Comparison of ENCODE assay signal across 8 mouse cellular contexts in genomic region chr11:81966626-81967289, GRCm38 (mm10). TPM values are rescaled to one million over a fixed set of nuclear protein-coding genes. Genes with fewer than 3 reads are reported as not detected.
DNase-seq lines count a peak whose midpoint lies in the region; ATAC-seq and TF ChIP-seq lines count a peak whose summit lies in the region.

No protein-coding gene starts in this region.

- no peak overlapping the region for H3K27ac ChIP-seq in heart, postnatal 0 days (ENCODE audit: low read depth)
- no peak overlapping the region for H3K27ac ChIP-seq in forebrain, embryonic 10.5 days
- H3K27ac ChIP-seq in thymus, adult 2 months (ENCODE audit: control insufficient read depth, insufficient read depth, low read length), result no peak overlapping the region

- no peak overlapping the region for H3K4me2 ChIP-seq in heart, postnatal 0 days (ENCODE audit: low read depth, low read length)

- peaks cover 30% of the 10 kb centered on the region for H3K27me3 ChIP-seq in heart, postnatal 0 days (ENCODE audit: control insufficient read depth, insufficient read depth, low read length)
- peaks cover 64% of the 10 kb centered on the region for H3K27me3 ChIP-seq in forebrain, embryonic 10.5 days (ENCODE audit: poor library complexity, severe bottlenecking)
- H3K27me3 ChIP-seq in thymus, adult 2 months (ENCODE audit: control insufficient read depth, insufficient read depth, low read length), result no peaks in the 10 kb centered on the region

- TF ChIP-seq CTCF in heart, postnatal 0 days (IDR thresholded peaks at IDR 0.05; ENCODE audit: low read depth), result no peak
- TF ChIP-seq CTCF in thymus, adult 2 months (IDR thresholded peaks at IDR 0.05; ENCODE audit: borderline replicate concordance, control insufficient read depth, extremely low read depth, insufficient read depth, low read length, poor library complexity), result no peak

- no peak for TF ChIP-seq EP300 in heart, postnatal 0 days (IDR thresholded peaks at IDR 0.05; ENCODE audit: low read depth)

- no peaks in the 10 kb centered on the region for H3K4me1 ChIP-seq in heart, postnatal 0 days (ENCODE audit: control insufficient read depth, insufficient read depth)
- H3K4me1 ChIP-seq in forebrain, embryonic 10.5 days, result peaks cover 44% of the 10 kb centered on the region
- H3K4me1 ChIP-seq in thymus, adult 2 months (replicated peaks; ENCODE audit: control insufficient read depth, insufficient read depth, low read length), result no peaks in the 10 kb centered on the region

- ATAC-seq in heart, postnatal 0 days (ENCODE audit: insufficient read depth, low read depth), result no peak

- no peak overlapping the region for H3K4me3 ChIP-seq in heart, postnatal 0 days (ENCODE audit: low read depth, low read length)
- no peak overlapping the region for H3K4me3 ChIP-seq in forebrain, embryonic 10.5 days
- no peak overlapping the region for H3K4me3 ChIP-seq in thymus, adult 2 months (ENCODE audit: control insufficient read depth, insufficient read depth, low read length)

- no peaks in the 10 kb centered on the region for H3K9me3 ChIP-seq in heart, postnatal 0 days (replicated peaks; ENCODE audit: control insufficient read depth, low read length)
- no peaks in the 10 kb centered on the region for H3K9me3 ChIP-seq in forebrain, embryonic 10.5 days

- intact Hi-C loops in left cerebral cortex, postnatal 14 days (cut with DNase I), result loop anchor here (10.0 kb wide), 1 partner anchor 102 kb away; the partner anchor contains the start of gene 5530401A14Rik

- peak; percentile 19 for DNase-seq in heart, postnatal 0 days (ENCODE audit: low spot score)
- DNase-seq in heart, adult 9 months (ENCODE audit: low spot score in 2 of 2), result no peak
- DNase-seq in Muller cell, postnatal 12 days (ENCODE audit: inconsistent ontology term), result peak; percentile 45
- DNase-seq in forebrain, embryonic 10.5 days (ENCODE audit: extremely low spot score, low spot score), result peak; percentile 43
- peak; percentile 39 to 66 for DNase-seq in left cerebral cortex, postnatal 14 days (ENCODE audit: low spot score in 2 of 2)
- peak; percentile 11 for DNase-seq in ovary, postnatal 36 days (ENCODE audit: low spot score)
- DNase-seq in thymus, adult 18-20 months, result no peak
- DNase-seq in thymus, adult 2 months, result no peak

- H3K9ac ChIP-seq in heart, postnatal 0 days (replicated peaks; ENCODE audit: low read depth, low read length), result no peak overlapping the region

- H3K36me3 ChIP-seq in heart, postnatal 0 days (replicated peaks; ENCODE audit: control insufficient read depth, insufficient read depth, low read length), result no peaks in the 10 kb centered on the region
- no peaks in the 10 kb centered on the region for H3K36me3 ChIP-seq in forebrain, embryonic 10.5 days (replicated peaks)
- no peaks in the 10 kb centered on the region for H3K36me3 ChIP-seq in thymus, adult 2 months (ENCODE audit: control insufficient read depth, insufficient read depth, low read length)

- WGBS in heart, postnatal 0 days, result 15% methylated on average over 15 of the region's 15 CpGs
- 10% methylated on average over 15 of the region's 15 CpGs for WGBS in forebrain, embryonic 10.5 days
- WGBS in thymus, adult 2 months, result 22% methylated on average over 15 of the region's 15 CpGs

- TF ChIP-seq POLR2A in thymus, adult 2 months (IDR thresholded peaks at IDR 0.05; ENCODE audit: control insufficient read depth, extremely low read depth, insufficient read depth, low read length, poor library complexity), result no peak

RNA-seq across cellular contexts. Expression of gene Asic2, which starts 1.5 kb away (rescaled TPM):
- total RNA-seq in heart, postnatal 0 days (2014; rRNA removed; ENCODE audit: low replicate concordance), result not detected in 2 replicates
- not detected in 2 replicates for polyA plus RNA-seq in heart, postnatal 0 days (2015; fragmentation: Nextera tagmentation; extraction: Ambion mirVana)
- polyA plus RNA-seq in forebrain, embryonic 10.5 days (2016; fragmentation: Nextera tagmentation; extraction: Ambion mirVana), result 0.43 and 0.51 TPM in 2 replicates
- total RNA-seq in left cerebral cortex, postnatal 14 days (2021), result 10 to 100 TPM; 94.7 to 97.6 TPM
- 0.08 and 0.10 TPM in 2 replicates for polyA plus RNA-seq in thymus, adult 2 months (2012; rRNA removed)

Comparison
In these comparisons a context has a peak if more than half of its experiments do, and no peak if none do; other contexts are left out.
1. DNase-seq: peak in heart, postnatal 0 days (single experiment), Muller cell, postnatal 12 days (single experiment), forebrain, embryonic 10.5 days (single experiment), left cerebral cortex, postnatal 14 days (2 of 2) and ovary, postnatal 36 days (single experiment); none in heart, adult 9 months (0 of 2), thymus, adult 18-20 months (0 of 2) and thymus, adult 2 months (single experiment).